Mouse (Mus musculus): ENCODE data around the gene Lrrc3c.

DNA sequence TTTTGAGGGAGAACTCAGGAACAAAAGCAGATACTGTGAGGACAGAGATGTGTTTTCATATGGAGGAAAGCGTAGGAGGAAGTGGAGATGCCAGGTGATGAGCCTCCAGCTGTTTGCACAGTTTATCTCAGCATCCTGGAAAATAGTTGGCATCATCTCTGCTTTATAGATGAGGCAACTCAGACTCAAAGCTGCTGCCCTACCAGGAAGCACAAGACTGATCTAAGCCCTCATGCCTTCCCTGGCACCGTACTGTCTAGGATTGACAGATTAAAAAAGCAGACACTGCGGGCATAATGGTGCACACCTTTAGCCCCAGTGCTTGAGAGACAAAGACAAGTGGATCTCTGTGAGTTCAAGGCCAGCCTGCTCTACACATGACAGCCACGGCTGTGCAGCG is 32.6 kb downstream of the Lrrc3c start:
- TF ChIP-seq GATA1 (IDR thresholded peaks at IDR 0.05; ENCODE audit: low read length) (no peak), TAL1 (IDR thresholded peaks at IDR 0.05; ENCODE audit: low read length) (no peak)

Measured in erythroblast, embryonic 14.5 days (primary cell).